Mouse (Mus musculus) lung, postnatal 0 days (tissue): ENCODE results near the gene Spz1. TPM values are rescaled to one million over a fixed set of nuclear protein-coding genes. Genes with fewer than 3 reads are reported as not detected.
A peak's percentile ranks its signal among the peaks of the same experiment; 100 is the strongest.

Experiments used
- ATAC-seq: fragments of 200-750 bp; cut with Nextera tagmentation; 2 replicates; pipeline ENCODE4 v1.8.0; 2017; ENCODE audit warnings: moderate library complexity
- DNase-seq: peaks from one replicate; pipeline ENCODE4 v3.0.0-alpha.2; 2016; ENCODE audit warnings: low spot score
- H3K27ac ChIP-seq: fragments of 300-500 bp; sonication (generic); 2 replicates; pipeline ENCODE4 v1.5.1; 2014; ENCODE audit warnings: antibody characterized with exemption, mild to moderate bottlenecking, low read length, mixed read lengths
- H3K27me3 ChIP-seq: fragments of 300-500 bp; sonication (generic); replicated peaks from 2 replicates; pipeline ENCODE4 v1.6.1; 2014; ENCODE audit warnings: low read length, mixed read lengths; ENCODE audit not compliant: insufficient read depth
- H3K36me3 ChIP-seq: fragments of 300-500 bp; sonication (generic); 2 replicates; pipeline ENCODE4 v1.6.1; 2014; ENCODE audit warnings: low read length, mixed read lengths; ENCODE audit not compliant: insufficient read depth
- H3K4me1 ChIP-seq: fragments of 300-500 bp; sonication (generic); 2 replicates; pipeline ENCODE4 v1.6.1; 2014; ENCODE audit warnings: antibody characterized with exemption, low read depth, low read length, mixed read lengths; ENCODE audit not compliant: insufficient read depth
- H3K4me2 ChIP-seq: fragments of 300-500 bp; sonication (generic); replicated peaks from 2 replicates; pipeline ENCODE4 v1.6.1; 2014; ENCODE audit warnings: low read depth, mild to moderate bottlenecking, low read length, moderate library complexity, mixed read lengths
- H3K4me3 ChIP-seq: fragments of 300-500 bp; sonication (generic); 2 replicates; pipeline ENCODE4 v1.5.1; 2014; ENCODE audit warnings: low read depth, low read length
- H3K9ac ChIP-seq: fragments of 300-500 bp; sonication (generic); replicated peaks from 2 replicates; pipeline ENCODE4 v1.6.1; 2014; ENCODE audit warnings: low read depth, mild to moderate bottlenecking
- H3K9me3 ChIP-seq: fragments of 300-500 bp; sonication (generic); 2 replicates; pipeline ENCODE4 v1.6.1; 2016; ENCODE audit warnings: low read length, mixed read lengths
- CTCF ChIP-seq: IDR thresholded peaks from 2 replicates; pipeline ENCODE4 v1.5.1; 2016; ENCODE audit warnings: antibody characterized with exemption, mild to moderate bottlenecking
- EP300 ChIP-seq: IDR thresholded peaks from 2 replicates; pipeline ENCODE4 v1.6.1; 2016; ENCODE audit warnings: antibody characterized with exemption, mild to moderate bottlenecking, control low read depth
- WGBS: fragments of 180-500 bp; shearing (Covaris S2); extraction: QIAGEN DNeasy Blood & Tissue Kit; methylation state at CpG from one replicate; pipeline ENCODE4 v1.1.7; 2014; 5-methylcytosine and 5-hydroxymethylcytosine counted together
- polyA plus RNA-seq: library from polyadenylated mRNA; unstranded; fragments of >200 nt; fragmentation: Nextera tagmentation; extraction: Ambion mirVana; gene quantifications from 2 replicates; pipeline ENCODE4 v1.2.1, GENCODE M21; 2015

Spz1 gene
- polyA plus RNA-seq, 1 experiment from 2014 or later, result not detected

- H3K9ac ChIP-seq, result no peak overlapping the region
- DNase-seq (no peak), ATAC-seq (no peak)
- H3K4me1 ChIP-seq, result peaks cover 5% of the 10 kb centered on the region; the same call in 1 of the 2 replicates
- H3K4me2 ChIP-seq, result no peak overlapping the region
- H3K27me3 ChIP-seq, result no peaks in the 10 kb centered on the region
- TF ChIP-seq EP300, result no peak
- no peak for TF ChIP-seq CTCF
- H3K9me3 ChIP-seq, result no peaks in the 10 kb centered on the region
- H3K36me3 ChIP-seq, result no peaks in the 10 kb centered on the region
- 21% methylated on average over 3 of the region's 3 CpGs for WGBS
- H3K4me3 ChIP-seq, result no peak overlapping the region
- no peak overlapping the region for H3K27ac ChIP-seq
Observed at GRCm38 (mm10) chr13:92593731-92594396, 17.9 kb upstream of the Spz1 start.

- Histone ChIP-seq H3K9me3 (no peaks in the 10 kb centered on the region), H3K27me3 (no peaks in the 10 kb centered on the region), H3K27ac (no peak overlapping the region), H3K4me1 (peaks cover 5% of the 10 kb centered on the region; the same call in 1 of the 2 replicates), H3K36me3 (no peaks in the 10 kb centered on the region), H3K4me2 (no peak overlapping the region), H3K4me3 (no peak overlapping the region), H3K9ac (no peak overlapping the region)
- TF ChIP-seq CTCF, result no peak
- TF ChIP-seq EP300, result no peak; the same call in 1 of the 2 replicates
- peak; percentile 55 for DNase-seq
- ATAC-seq, result peak; percentile 74
- 20% methylated on average over 12 of the region's 12 CpGs for WGBS
Observed at GRCm38 (mm10) chr13:92592786-92593635, 17.0 kb upstream of the Spz1 start.

GRCm38 (mm10) chr13:92592268-92592785 is 16.4 kb upstream of the Spz1 start:
- WGBS, result 56% methylated on average over 5 of the region's 5 CpGs
- ATAC-seq (no peak), DNase-seq (no peak)
- H3K4me2 ChIP-seq, result no peak overlapping the region
- no peaks in the 10 kb centered on the region for H3K27me3 ChIP-seq
- H3K36me3 ChIP-seq, result no peaks in the 10 kb centered on the region
- H3K4me3 ChIP-seq, result no peak overlapping the region
- H3K9ac ChIP-seq, result no peak overlapping the region
- peaks cover 5% of the 10 kb centered on the region; the same call in 1 of the 2 replicates for H3K4me1 ChIP-seq
- no peak overlapping the region for H3K27ac ChIP-seq
- TF ChIP-seq EP300, result no peak
- TF ChIP-seq CTCF, result no peak
- no peaks in the 10 kb centered on the region for H3K9me3 ChIP-seq

- Histone ChIP-seq H3K9ac (no peak overlapping the region), H3K27ac (no peak overlapping the region), H3K4me3 (no peak overlapping the region), H3K4me1 (peaks cover 5% of the 10 kb centered on the region; the same call in 1 of the 2 replicates), H3K4me2 (no peak overlapping the region), H3K27me3 (no peaks in the 10 kb centered on the region), H3K36me3 (no peaks in the 10 kb centered on the region), H3K9me3 (no peaks in the 10 kb centered on the region)
- TF ChIP-seq CTCF, result no peak
- no peak for TF ChIP-seq EP300
- 60% methylated on average over 3 of the region's 3 CpGs for WGBS
- DNase-seq (no peak), ATAC-seq (no peak)
Observed at GRCm38 (mm10) chr13:92591225-92591624, 15.3 kb upstream of the Spz1 start.

- peak; percentile 54 for DNase-seq
- no peak overlapping the region for H3K27ac ChIP-seq
- TF ChIP-seq EP300 (no peak), CTCF (no peak)
- H3K4me1 ChIP-seq, result peaks cover 5% of the 10 kb centered on the region; the same call in 1 of the 2 replicates
- no peaks in the 10 kb centered on the region for H3K9me3 ChIP-seq
- ATAC-seq, result peak; percentile 40; the same call in 1 of the 2 replicates
- no peak overlapping the region for H3K9ac ChIP-seq
- no peak overlapping the region for H3K4me3 ChIP-seq
- no peaks in the 10 kb centered on the region for H3K27me3 ChIP-seq
- no peak overlapping the region for H3K4me2 ChIP-seq
- H3K36me3 ChIP-seq, result no peaks in the 10 kb centered on the region
Observed at GRCm38 (mm10) chr13:92589255-92589654, 13.3 kb upstream of the Spz1 start.

GRCm38 (mm10) chr13:92588704-92589103 is 12.7 kb upstream of the Spz1 start:
- TF ChIP-seq CTCF (no peak), EP300 (peak; percentile 54)
- peaks cover 5% of the 10 kb centered on the region; the same call in 1 of the 2 replicates for H3K4me1 ChIP-seq
- DNase-seq (peak; percentile 27), ATAC-seq (peak; percentile 27; the same call in 1 of the 2 replicates)
- no peak overlapping the region for H3K27ac ChIP-seq
- no peaks in the 10 kb centered on the region for H3K36me3 ChIP-seq
- no peak overlapping the region for H3K9ac ChIP-seq
- H3K4me2 ChIP-seq, result no peak overlapping the region
- WGBS, result 40% methylated on average over 3 of the region's 3 CpGs
- no peaks in the 10 kb centered on the region for H3K9me3 ChIP-seq
- no peak overlapping the region for H3K4me3 ChIP-seq
- H3K27me3 ChIP-seq, result no peaks in the 10 kb centered on the region
